Mouse (Mus musculus): ENCODE data around the gene Ttc23.

DNA sequence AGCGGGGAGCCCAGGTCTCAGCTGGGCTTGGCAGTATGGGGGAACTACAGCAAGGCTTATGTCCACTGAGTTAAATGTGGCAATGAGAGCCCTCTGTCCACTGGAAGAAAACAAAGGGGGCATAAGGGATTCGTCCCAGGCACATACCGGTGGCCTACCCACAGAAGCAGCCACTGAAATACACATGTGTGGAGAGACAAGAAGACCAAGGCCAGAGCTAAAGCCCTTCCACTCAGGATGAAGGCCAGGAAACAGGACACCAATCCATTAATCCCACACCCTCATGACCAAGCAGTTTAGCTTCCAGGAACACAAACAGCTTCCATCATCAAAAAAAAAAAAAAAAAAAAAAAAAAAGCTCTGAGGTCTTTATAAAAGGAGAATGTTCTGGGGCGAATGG lies 93.2 kb downstream of the Ttc23 start:
- no peak for TF ChIP-seq POLR2A (IDR thresholded peaks at IDR 0.05; ENCODE audit: low read depth, low read length)
- no peak for TF ChIP-seq CTCF (conservative IDR thresholded peaks at IDR 0.05 in 1 of 2, IDR thresholded peaks at IDR 0.05 in 1 of 2; ENCODE audit: low read depth in 2 of 2, low read length in 2 of 2)
- no peak for TF ChIP-seq ELF1 (IDR thresholded peaks at IDR 0.05; ENCODE audit: low read depth, low read length)

Measured in CH12.LX (cell line).